Mouse (Mus musculus) layer of hippocampus, adult 6 months (tissue): Measurements from ENCODE around the gene Josd1. TPM values are rescaled to one million over a fixed set of nuclear protein-coding genes. Genes with fewer than 3 reads are reported as not detected.

ENCODE experiments used
- long read RNA-seq, 2 experiments: library from polyadenylated mRNA; unstranded; transcript quantifications; one replicate each; pipeline ENCODE4 v2.0.0; 2019 to 2020
- polyA plus RNA-seq: library from polyadenylated mRNA; unstranded; fragments of <200 nt; fragmentation: Nextera tagmentation; gene quantifications from 2 replicates; pipeline ENCODE4 v1.2.3, GENCODE M21; 2021

The Josd1 gene
- 5.0 and 5.2 TPM in 2 replicates for polyA plus RNA-seq
- long read RNA-seq, experiment 1, partial matches to known transcripts = 2 of 13 reads
- long read RNA-seq, experiment 1, other reads (novel, unspliced or antisense) = 7 of 13 reads
- long read RNA-seq, experiment 2, transcript Josd1-201 (4 exons, 3,440 nt) = major isoform, 65 of 75 reads
- long read RNA-seq, experiment 2, partial matches to known transcripts = 9 of 75 reads
- long read RNA-seq, experiment 2, other reads (novel, unspliced or antisense) = 1 of 75 reads

GRCm38 (mm10) chr15:79687646-79688267 is at the start of gene Josd1:
Josd1 (minus strand) TSS chr15:79687919.

GRCm38 (mm10) chr15:79690426-79691022 is 2.8 kb upstream of the Josd1 start, which contains the start of gene Gtpbp1:
Gtpbp1 (plus strand) TSS chr15:79690845.

DNA sequence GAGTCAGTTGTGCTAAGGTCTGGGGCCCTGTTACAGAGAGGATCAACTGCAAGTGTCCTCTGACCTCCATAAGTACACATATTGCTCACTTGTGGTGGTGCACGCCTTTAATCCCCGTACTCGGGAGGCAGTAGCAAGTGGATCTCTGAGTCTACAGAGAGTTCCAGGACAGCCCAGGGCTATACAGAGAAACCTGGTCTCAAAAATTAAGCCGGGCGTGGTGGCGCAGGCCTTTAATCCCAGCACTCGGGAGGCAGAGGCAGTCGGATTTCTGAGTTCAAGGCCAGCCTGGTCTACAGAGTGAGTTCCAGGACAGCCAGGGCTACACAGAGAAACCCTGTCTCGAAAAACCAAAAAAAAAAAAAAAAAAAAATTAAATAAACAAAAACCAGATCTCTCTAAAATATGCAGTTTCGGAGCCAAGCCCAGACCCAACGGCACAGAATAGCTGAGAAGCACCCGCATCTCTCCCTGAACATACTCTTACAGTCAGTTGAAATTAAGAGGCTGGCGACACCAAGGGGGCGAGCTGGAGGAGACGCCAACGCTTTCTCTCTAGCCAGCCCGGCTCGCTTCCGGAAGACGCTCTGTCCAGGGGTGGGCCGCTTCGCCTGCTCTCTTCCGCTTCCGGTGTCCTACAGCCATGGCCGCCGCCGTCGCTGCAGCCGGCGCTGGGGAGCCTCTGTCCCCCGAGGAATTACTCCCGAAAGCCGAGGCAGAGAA is 17.3 kb downstream of the Josd1 start, which contains the start of gene Tomm22:
Gene Tomm22 (plus strand): TSS at position 613 of the 723 bp plus-strand sequence.

GRCm38 (mm10) chr15:79658531-79659375 is 29.0 kb downstream of the Josd1 start, which contains the start of the genes Fam227a and Cby1:
Fam227a (minus strand) TSS chr15:79658956.
Cby1 (plus strand) TSS chr15:79659199.

Other genes starting within 250 kb of the Josd1 start
- gene Csnk1e, start 232.4 kb downstream of the Josd1 start, polyA plus RNA-seq = 26.7 and 27.5 TPM in 2 replicates
- gene Kcnj4, start 182.7 kb downstream of the Josd1 start, polyA plus RNA-seq = 2.4 and 3.0 TPM in 2 replicates
- 1.2 and 2.1 TPM in 2 replicates for gene Kdelr3, start 171.5 kb downstream of the Josd1 start, polyA plus RNA-seq
- gene Ddx17, start 141.2 kb downstream of the Josd1 start, polyA plus RNA-seq = 12.5 and 12.6 TPM in 2 replicates
- gene Dmc1, start 82.8 kb downstream of the Josd1 start, polyA plus RNA-seq = not detected in 2 replicates
- 0.62 and 0.80 TPM in 2 replicates for gene Fam227a, start 29.0 kb downstream of the Josd1 start, polyA plus RNA-seq
- gene Cby1, start 28.7 kb downstream of the Josd1 start, polyA plus RNA-seq = 68.4 and 69.4 TPM in 2 replicates
- gene Tomm22, start 17.1 kb downstream of the Josd1 start, polyA plus RNA-seq = 165 and 171 TPM in 2 replicates
- gene Gtpbp1, start 2.9 kb upstream of the Josd1 start, polyA plus RNA-seq = 10.0 and 12.3 TPM in 2 replicates
- gene Sun2, start 54.6 kb upstream of the Josd1 start, polyA plus RNA-seq = 8.1 and 9.3 TPM in 2 replicates
- gene Dnal4, start 89.9 kb upstream of the Josd1 start, polyA plus RNA-seq = 123 and 139 TPM in 2 replicates
- gene Nptxr, start 116.8 kb upstream of the Josd1 start, polyA plus RNA-seq = 90.1 and 132 TPM in 2 replicates
- gene Npcd, start 146.3 kb upstream of the Josd1 start, polyA plus RNA-seq = 3.5 and 35.6 TPM in 2 replicates
- 44.2 and 51.6 TPM in 2 replicates for gene Cbx6, start 146.8 kb upstream of the Josd1 start, polyA plus RNA-seq
- gene Apobec3, start 203.7 kb upstream of the Josd1 start, polyA plus RNA-seq = 2.9 and 3.3 TPM in 2 replicates